Mouse (Mus musculus): ENCODE measurements at regions not wholly inside any gene's neighbourhood (a gene's known extent, or its start where the extent isn't known, plus 50 kb on each side); places are given as distances from the start of the nearest gene placed in this dataset.

DNA sequence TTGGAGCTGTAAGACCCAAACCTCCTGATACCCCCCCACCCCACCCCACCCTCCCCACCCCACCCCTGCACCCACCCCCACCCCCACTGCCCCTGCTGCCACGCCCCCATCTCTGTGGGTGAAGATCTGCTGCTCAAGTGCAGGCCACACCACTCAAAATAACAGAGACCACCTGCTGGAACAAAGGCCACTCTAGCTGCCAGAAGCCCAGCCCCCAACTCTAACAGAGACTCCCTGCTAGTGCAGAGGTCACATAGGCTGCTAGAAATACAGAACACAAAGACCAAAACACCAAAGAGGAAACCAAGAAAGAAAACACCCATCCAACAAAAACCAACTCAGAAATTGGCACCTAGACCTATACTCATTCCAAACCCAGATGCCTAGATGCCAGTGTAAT lies 58.9 kb downstream of the Olfr267 start:
- Histone ChIP-seq H3K9me3 (ENCODE audit: control insufficient read depth, low read length) (no peaks in the 10 kb centered on the region), H3K27ac (ENCODE audit: low read depth, low read length) (no peak overlapping the region), H3K27me3 (replicated peaks; ENCODE audit: control insufficient read depth, insufficient read depth, low read length) (no peaks in the 10 kb centered on the region), H3K4me2 (no peak overlapping the region), H3K36me3 (ENCODE audit: control insufficient read depth, insufficient read depth, low read length) (no peaks in the 10 kb centered on the region), H3K4me3 (ENCODE audit: low read depth, low read length) (no peak overlapping the region), H3K9ac (ENCODE audit: low read depth, low read length) (no peak overlapping the region), H3K4me1 (replicated peaks; ENCODE audit: control insufficient read depth, insufficient read depth, low read length) (no peaks in the 10 kb centered on the region)
- 27% methylated on average over 1 of the region's 1 CpGs for WGBS
- ATAC-seq (replicated peaks; ENCODE audit: low FRiP score), result no peak
- DNase-seq (ENCODE audit: low spot score), result no peak

DNA sequence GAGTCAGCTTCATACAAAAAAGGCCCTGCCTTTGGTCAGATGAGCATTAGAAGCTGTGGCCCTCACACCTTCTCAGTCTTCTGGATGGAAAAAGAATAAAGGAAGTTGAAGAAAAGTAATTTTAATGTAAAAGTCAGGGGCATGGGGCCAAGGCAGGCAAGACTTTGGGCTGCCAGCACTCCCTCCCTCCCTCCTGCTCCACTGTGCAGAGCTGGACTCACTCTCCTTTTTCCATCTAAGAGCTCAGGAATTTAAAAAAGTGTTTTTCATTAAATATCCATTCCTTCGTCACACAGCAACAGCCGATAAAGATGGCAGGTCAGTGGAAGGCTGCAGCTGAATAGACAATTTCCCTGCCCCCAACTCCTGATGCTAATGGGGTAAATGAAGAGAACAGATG lies 61.1 kb downstream of the Olfr267 start:
- DNase-seq (ENCODE audit: low spot score) (no peak), ATAC-seq (replicated peaks; ENCODE audit: low FRiP score) (no peak)
- Histone ChIP-seq H3K4me2 (no peak overlapping the region), H3K4me1 (replicated peaks; ENCODE audit: control insufficient read depth, insufficient read depth, low read length) (no peaks in the 10 kb centered on the region), H3K4me3 (ENCODE audit: low read depth, low read length) (no peak overlapping the region), H3K9ac (ENCODE audit: low read depth, low read length) (no peak overlapping the region), H3K36me3 (ENCODE audit: control insufficient read depth, insufficient read depth, low read length) (no peaks in the 10 kb centered on the region), H3K27me3 (replicated peaks; ENCODE audit: control insufficient read depth, insufficient read depth, low read length) (no peaks in the 10 kb centered on the region), H3K9me3 (ENCODE audit: control insufficient read depth, low read length) (no peaks in the 10 kb centered on the region), H3K27ac (ENCODE audit: low read depth, low read length) (no peak overlapping the region)
- 78% methylated on average over 2 of the region's 2 CpGs for WGBS

- H3K36me3 ChIP-seq (ENCODE audit: control insufficient read depth, insufficient read depth, low read length), result no peaks in the 10 kb centered on the region
- ATAC-seq (replicated peaks; ENCODE audit: low FRiP score) (no peak), DNase-seq (ENCODE audit: low spot score) (no peak)
- H3K9me3 ChIP-seq (ENCODE audit: control insufficient read depth, low read length), result no peaks in the 10 kb centered on the region
- H3K4me1 ChIP-seq (replicated peaks; ENCODE audit: control insufficient read depth, insufficient read depth, low read length), result no peaks in the 10 kb centered on the region
- no peak overlapping the region for H3K4me3 ChIP-seq (ENCODE audit: low read depth, low read length)
- H3K4me2 ChIP-seq, result no peak overlapping the region
- H3K9ac ChIP-seq (ENCODE audit: low read depth, low read length), result no peak overlapping the region
- 51% methylated on average over 9 of the region's 9 CpGs for WGBS
- no peaks in the 10 kb centered on the region for H3K27me3 ChIP-seq (replicated peaks; ENCODE audit: control insufficient read depth, insufficient read depth, low read length)
- H3K27ac ChIP-seq (ENCODE audit: low read depth, low read length), result no peak overlapping the region
Observed at GRCm38 (mm10) chr4:58722772-58723171, 64.7 kb downstream of the Olfr267 start.

DNA sequence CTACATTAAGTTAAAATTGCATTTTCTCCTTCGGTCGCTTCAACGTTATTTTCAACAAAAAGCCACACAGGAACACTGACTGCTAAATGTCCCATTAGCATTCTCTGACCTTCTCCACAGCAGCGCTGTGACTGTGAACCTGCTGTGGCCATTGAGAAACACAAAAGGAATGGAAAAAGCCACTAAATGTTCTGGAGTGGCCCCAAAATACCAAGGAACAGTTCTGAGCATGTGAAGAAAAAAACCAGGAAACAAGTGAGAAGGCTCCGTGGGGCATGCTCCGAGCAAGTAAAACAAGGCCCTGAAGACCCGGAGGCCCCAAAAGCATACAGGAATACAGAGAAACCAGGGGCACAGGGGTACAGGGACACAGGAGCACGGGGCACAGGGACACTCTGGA lies 66.8 kb downstream of the Olfr267 start:
- no peak overlapping the region for H3K4me3 ChIP-seq (ENCODE audit: low read depth, low read length)
- H3K9ac ChIP-seq (ENCODE audit: low read depth, low read length), result no peak overlapping the region
- DNase-seq (ENCODE audit: low spot score), result no peak
- no peak overlapping the region for H3K27ac ChIP-seq (ENCODE audit: low read depth, low read length)
- H3K36me3 ChIP-seq (ENCODE audit: control insufficient read depth, insufficient read depth, low read length), result no peaks in the 10 kb centered on the region
- H3K27me3 ChIP-seq (replicated peaks; ENCODE audit: control insufficient read depth, insufficient read depth, low read length), result no peaks in the 10 kb centered on the region
- WGBS, result 86% methylated on average over 8 of the region's 8 CpGs
- no peaks in the 10 kb centered on the region for H3K9me3 ChIP-seq (ENCODE audit: control insufficient read depth, low read length)
- ATAC-seq (replicated peaks; ENCODE audit: low FRiP score), result no peak
- no peaks in the 10 kb centered on the region for H3K4me1 ChIP-seq (replicated peaks; ENCODE audit: control insufficient read depth, insufficient read depth, low read length)
- H3K4me2 ChIP-seq, result no peak overlapping the region

DNA sequence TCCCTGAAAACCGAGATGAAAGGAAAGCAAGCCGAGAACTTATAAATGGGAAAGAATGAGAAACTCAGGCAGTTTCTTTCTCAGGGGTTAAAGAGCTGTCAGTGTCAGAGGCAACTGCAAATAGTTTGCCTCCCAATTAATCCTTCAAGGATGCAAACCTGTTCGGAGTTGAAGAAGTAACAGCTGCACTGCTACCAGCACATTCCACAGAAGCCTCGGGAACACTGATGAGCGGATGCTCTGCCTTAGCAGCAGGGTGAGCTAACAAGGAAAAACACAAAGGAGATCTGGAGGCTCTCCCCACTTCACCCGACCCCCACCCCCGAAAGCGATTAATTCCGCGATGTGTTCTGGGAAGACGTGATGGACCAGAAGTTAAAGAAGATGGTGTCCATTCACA lies 71.1 kb downstream of the Olfr267 start:
- no peak overlapping the region for H3K9ac ChIP-seq (ENCODE audit: low read depth, low read length)
- H3K4me2 ChIP-seq, result no peak overlapping the region
- ATAC-seq (replicated peaks; ENCODE audit: low FRiP score), result no peak
- H3K27ac ChIP-seq (ENCODE audit: low read depth, low read length), result no peak overlapping the region
- WGBS, result 60% methylated on average over 11 of the region's 11 CpGs
- no peaks in the 10 kb centered on the region for H3K9me3 ChIP-seq (ENCODE audit: control insufficient read depth, low read length)
- H3K36me3 ChIP-seq (ENCODE audit: control insufficient read depth, insufficient read depth, low read length), result no peaks in the 10 kb centered on the region
- H3K4me1 ChIP-seq (replicated peaks; ENCODE audit: control insufficient read depth, insufficient read depth, low read length), result no peaks in the 10 kb centered on the region
- no peak overlapping the region for H3K4me3 ChIP-seq (ENCODE audit: low read depth, low read length)
- no peak for DNase-seq (ENCODE audit: low spot score)
- H3K27me3 ChIP-seq (replicated peaks; ENCODE audit: control insufficient read depth, insufficient read depth, low read length), result no peaks in the 10 kb centered on the region

DNA sequence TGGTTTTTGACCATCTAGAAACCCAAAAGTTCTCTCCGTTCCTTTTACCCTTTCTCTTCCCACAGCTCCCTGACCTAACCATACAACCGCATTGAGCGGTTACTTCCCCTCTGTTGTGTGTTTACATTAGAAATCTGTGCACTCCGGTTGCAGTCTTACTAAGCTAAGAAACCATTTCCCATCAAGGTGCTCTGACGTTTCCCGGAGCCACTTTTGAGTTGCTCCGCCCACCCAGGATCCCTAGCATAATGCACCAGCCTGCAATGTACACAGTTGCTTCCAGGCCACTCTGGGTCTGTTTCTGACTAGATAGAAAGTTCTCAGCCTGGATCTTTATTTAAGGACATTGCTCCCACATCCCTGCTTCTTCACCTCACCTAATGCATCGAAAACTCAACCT lies 71.7 kb downstream of the Olfr267 start:
- ATAC-seq (replicated peaks; ENCODE audit: low FRiP score) (no peak), DNase-seq (ENCODE audit: low spot score) (no peak)
- H3K4me1 ChIP-seq (replicated peaks; ENCODE audit: control insufficient read depth, insufficient read depth, low read length), result no peaks in the 10 kb centered on the region
- no peak overlapping the region for H3K27ac ChIP-seq (ENCODE audit: low read depth, low read length)
- no peak overlapping the region for H3K4me2 ChIP-seq
- WGBS, result 75% methylated on average over 8 of the region's 8 CpGs
- H3K27me3 ChIP-seq (replicated peaks; ENCODE audit: control insufficient read depth, insufficient read depth, low read length), result no peaks in the 10 kb centered on the region
- H3K9me3 ChIP-seq (ENCODE audit: control insufficient read depth, low read length), result no peaks in the 10 kb centered on the region
- H3K4me3 ChIP-seq (ENCODE audit: low read depth, low read length), result no peak overlapping the region
- no peak overlapping the region for H3K9ac ChIP-seq (ENCODE audit: low read depth, low read length)
- no peaks in the 10 kb centered on the region for H3K36me3 ChIP-seq (ENCODE audit: control insufficient read depth, insufficient read depth, low read length)

DNA sequence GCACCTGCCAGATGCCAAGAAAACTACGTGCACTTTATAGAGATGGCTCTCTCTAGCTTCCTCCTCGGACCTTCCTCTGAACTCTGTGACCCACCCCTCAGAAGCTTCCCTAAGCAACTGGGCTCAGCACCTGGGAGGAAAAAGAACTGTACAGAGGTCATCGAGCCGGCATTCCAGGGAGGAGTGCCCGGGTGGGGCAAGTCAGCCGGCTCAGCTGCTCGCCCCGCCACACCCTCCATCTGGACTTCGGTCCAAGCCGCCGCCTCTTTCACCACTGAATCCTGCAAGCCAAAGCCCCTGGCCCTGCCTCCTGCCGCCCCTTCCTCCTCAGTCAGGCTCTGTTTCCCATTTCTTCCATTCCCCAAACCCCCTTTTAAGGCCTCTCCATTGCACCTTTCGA lies 73.3 kb downstream of the Olfr267 start:
- H3K27me3 ChIP-seq (replicated peaks; ENCODE audit: control insufficient read depth, insufficient read depth, low read length), result no peaks in the 10 kb centered on the region
- no peak overlapping the region for H3K9ac ChIP-seq (ENCODE audit: low read depth, low read length)
- no peak for ATAC-seq (replicated peaks; ENCODE audit: low FRiP score)
- 65% methylated on average over 13 of the region's 13 CpGs for WGBS
- no peaks in the 10 kb centered on the region for H3K9me3 ChIP-seq (ENCODE audit: control insufficient read depth, low read length)
- no peak overlapping the region for H3K4me3 ChIP-seq (ENCODE audit: low read depth, low read length)
- no peaks in the 10 kb centered on the region for H3K36me3 ChIP-seq (ENCODE audit: control insufficient read depth, insufficient read depth, low read length)
- no peak overlapping the region for H3K27ac ChIP-seq (ENCODE audit: low read depth, low read length)
- no peak for DNase-seq (ENCODE audit: low spot score)
- H3K4me2 ChIP-seq, result no peak overlapping the region
- H3K4me1 ChIP-seq (replicated peaks; ENCODE audit: control insufficient read depth, insufficient read depth, low read length), result no peaks in the 10 kb centered on the region

DNA sequence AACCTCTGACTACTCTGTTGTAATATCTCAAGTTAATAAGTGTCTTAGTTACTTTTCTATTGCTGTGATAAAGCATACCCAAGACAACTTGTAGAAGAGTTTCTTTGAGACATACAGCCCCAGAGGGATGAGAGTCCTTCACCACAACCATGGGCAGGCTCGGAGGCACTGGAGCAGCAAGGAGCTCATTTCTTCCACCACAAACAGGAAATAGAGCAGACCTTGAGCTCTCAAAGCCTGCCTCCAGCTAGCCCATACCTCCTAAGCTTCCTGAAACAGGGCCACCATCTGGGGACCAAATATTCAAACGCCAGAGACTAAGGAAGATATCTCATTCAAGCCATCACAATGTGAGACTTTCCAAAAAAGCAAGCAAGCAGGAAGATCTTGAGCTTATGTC lies 74.6 kb downstream of the Olfr267 start:
- H3K9me3 ChIP-seq (ENCODE audit: control insufficient read depth, low read length), result no peaks in the 10 kb centered on the region
- H3K27ac ChIP-seq (ENCODE audit: low read depth, low read length), result no peak overlapping the region
- H3K4me3 ChIP-seq (ENCODE audit: low read depth, low read length), result no peak overlapping the region
- no peaks in the 10 kb centered on the region for H3K27me3 ChIP-seq (replicated peaks; ENCODE audit: control insufficient read depth, insufficient read depth, low read length)
- H3K4me1 ChIP-seq (replicated peaks; ENCODE audit: control insufficient read depth, insufficient read depth, low read length), result no peaks in the 10 kb centered on the region
- no peaks in the 10 kb centered on the region for H3K36me3 ChIP-seq (ENCODE audit: control insufficient read depth, insufficient read depth, low read length)
- no peak overlapping the region for H3K4me2 ChIP-seq
- no peak overlapping the region for H3K9ac ChIP-seq (ENCODE audit: low read depth, low read length)
- 56% methylated on average over 2 of the region's 2 CpGs for WGBS
- ATAC-seq (replicated peaks; ENCODE audit: low FRiP score) (no peak), DNase-seq (ENCODE audit: low spot score) (no peak)

DNA sequence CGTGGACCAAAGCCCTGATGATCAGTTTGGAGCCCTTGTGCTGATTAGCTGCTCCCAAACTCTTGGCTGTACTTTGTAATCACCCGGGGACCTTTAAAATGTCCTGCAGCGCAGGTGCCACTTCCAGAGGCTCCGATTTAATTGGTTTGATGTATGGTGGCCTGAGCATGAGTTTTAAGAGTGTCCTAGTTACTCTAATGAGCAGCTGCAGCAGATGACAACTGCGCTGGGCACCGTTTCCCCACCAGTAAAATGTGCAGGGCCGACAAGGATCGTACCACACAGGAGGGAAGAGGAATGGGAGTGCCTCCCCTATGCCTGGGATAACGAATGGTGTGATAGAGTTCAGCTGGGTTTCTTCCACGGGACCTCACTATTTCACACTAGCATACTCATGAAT lies 75.3 kb downstream of the Olfr267 start:
- Histone ChIP-seq H3K9ac (ENCODE audit: low read depth, low read length) (no peak overlapping the region), H3K27ac (ENCODE audit: low read depth, low read length) (no peak overlapping the region), H3K4me3 (ENCODE audit: low read depth, low read length) (no peak overlapping the region), H3K4me2 (no peak overlapping the region), H3K27me3 (replicated peaks; ENCODE audit: control insufficient read depth, insufficient read depth, low read length) (no peaks in the 10 kb centered on the region), H3K4me1 (replicated peaks; ENCODE audit: control insufficient read depth, insufficient read depth, low read length) (no peaks in the 10 kb centered on the region), H3K36me3 (ENCODE audit: control insufficient read depth, insufficient read depth, low read length) (no peaks in the 10 kb centered on the region), H3K9me3 (ENCODE audit: control insufficient read depth, low read length) (no peaks in the 10 kb centered on the region)
- WGBS, result 77% methylated on average over 10 of the region's 10 CpGs
- ATAC-seq (replicated peaks; ENCODE audit: low FRiP score) (no peak), DNase-seq (ENCODE audit: low spot score) (no peak)

Measured in liver, embryonic 11.5 days (tissue).